Mouse (Mus musculus): Measurements from ENCODE around the gene Loxl4.

GRCm38 (mm10) chr19:42628068-42628467 is 15.5 kb upstream of the Loxl4 start:
- TF ChIP-seq CTCF (IDR thresholded peaks at IDR 0.05; ENCODE audit: low read depth, low read length) (no peak), GATA1 (IDR thresholded peaks at IDR 0.05; ENCODE audit: borderline replicate concordance, low read length) (no peak), TAL1 (conservative IDR thresholded peaks at IDR 0.05; ENCODE audit: low read depth, low read length) (no peak), POLR2AphosphoS5 (IDR thresholded peaks at IDR 0.05; ENCODE audit: insufficient replicate concordance, low read depth, low read length) (no peak)

All from G1E (cell line).